Mouse (Mus musculus) midbrain, postnatal 0 days (tissue): ENCODE measurements around the gene Tmem169. TPM values are rescaled to one million over a fixed set of nuclear protein-coding genes. Genes with fewer than 3 reads are reported as not detected.

Experiments
- ATAC-seq: fragments of 200-750 bp; cut with Nextera tagmentation; 2 replicates; pipeline ENCODE4 v1.8.0; 2017; ENCODE audit warnings: moderate number of reproducible peaks, mild to moderate bottlenecking, moderate TSS enrichment, moderate library complexity; ENCODE audit not compliant: low FRiP score
- DNase-seq: peaks from one replicate; pipeline ENCODE4 v3.0.0-alpha.2; 2015; ENCODE audit warnings: low spot score
- H3K27ac ChIP-seq: fragments of 300-500 bp; sonication (generic); 2 replicates; pipeline ENCODE4 v1.5.1; 2014; ENCODE audit warnings: low read depth, mild to moderate bottlenecking, low read length, mixed read lengths
- H3K27me3 ChIP-seq: fragments of 300-500 bp; sonication (generic); 2 replicates; pipeline ENCODE4 v1.6.1; 2014; ENCODE audit warnings: low read length, control low read depth, mixed read lengths; ENCODE audit not compliant: insufficient read depth
- H3K36me3 ChIP-seq: fragments of 300-500 bp; sonication (generic); 2 replicates; pipeline ENCODE4 v1.6.1; 2014; ENCODE audit warnings: low read length, control low read depth, mixed read lengths; ENCODE audit not compliant: insufficient read depth
- H3K4me1 ChIP-seq: fragments of 300-500 bp; sonication (generic); 2 replicates; pipeline ENCODE4 v1.6.1; 2014; ENCODE audit warnings: mild to moderate bottlenecking, control low read depth, antibody characterized with exemption, low read length, mixed read lengths; ENCODE audit not compliant: insufficient read depth
- H3K4me2 ChIP-seq: fragments of 300-500 bp; sonication (generic); 2 replicates; pipeline ENCODE4 v1.6.1; 2014; ENCODE audit warnings: low read depth, mild to moderate bottlenecking, low read length, mixed read lengths; ENCODE audit not compliant: poor library complexity, severe bottlenecking
- H3K4me3 ChIP-seq: fragments of 300-500 bp; sonication (generic); 2 replicates; pipeline ENCODE4 v1.5.1; 2014; ENCODE audit warnings: low read depth, mild to moderate bottlenecking, low read length, moderate library complexity
- H3K9ac ChIP-seq: fragments of 300-500 bp; sonication (generic); replicated peaks from 2 replicates; pipeline ENCODE4 v1.6.1; 2014; ENCODE audit warnings: mild to moderate bottlenecking, low read length, moderate library complexity, mixed read lengths; ENCODE audit not compliant: poor library complexity, severe bottlenecking
- H3K9me3 ChIP-seq: fragments of 300-500 bp; sonication (generic); 2 replicates; pipeline ENCODE4 v1.6.1; 2016; ENCODE audit warnings: low read length, control low read depth
- CTCF ChIP-seq: IDR thresholded peaks from 2 replicates; pipeline ENCODE4 v1.5.1; 2016; ENCODE audit warnings: antibody characterized with exemption, mild to moderate bottlenecking
- WGBS: fragments of 180-500 bp; shearing (Covaris S2); extraction: QIAGEN DNeasy Blood & Tissue Kit; methylation state at CpG from one replicate; pipeline ENCODE4 v1.1.7; 2014; 5-methylcytosine and 5-hydroxymethylcytosine counted together
- polyA plus RNA-seq: library from polyadenylated mRNA; unstranded; fragments of >200 nt; fragmentation: Nextera tagmentation; extraction: Ambion mirVana; gene quantifications from 2 replicates; pipeline ENCODE4 v1.2.1, GENCODE M21; 2015
- total RNA-seq: library from RNA; depleted of rRNA; stranded (reverse); fragments of >200 nt; gene quantifications from 2 replicates; pipeline ENCODE4 v1.2.3, GENCODE M21; 2014; rRNA removed

Tmem169 gene
- total and polyA plus RNA-seq, 2 experiments from 2014 or later, result 34.1 to 37.3 TPM

DNA sequence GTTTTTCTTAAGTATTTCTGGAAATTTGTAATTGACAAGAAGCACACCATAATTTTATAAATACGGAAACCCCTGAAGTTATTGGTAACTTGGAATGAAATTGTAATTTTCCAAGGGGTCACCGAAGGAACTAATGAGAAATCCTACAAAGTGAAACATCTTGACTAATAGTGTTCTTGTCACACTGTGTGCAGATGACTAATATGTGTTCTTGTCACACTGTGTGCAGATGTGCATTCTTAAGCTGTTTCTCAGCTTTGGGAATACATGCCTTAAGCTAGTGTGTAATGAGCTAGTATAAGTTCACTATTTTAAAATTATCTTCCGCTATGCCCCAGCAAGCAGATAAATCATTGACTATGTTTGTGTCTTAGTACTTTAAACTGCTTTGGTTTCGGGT is 39.1 kb downstream of the Tmem169 start:
- H3K9ac ChIP-seq, result no peak overlapping the region
- H3K9me3 ChIP-seq, result no peaks in the 10 kb centered on the region
- no peaks in the 10 kb centered on the region for H3K4me1 ChIP-seq
- no peak overlapping the region for H3K4me2 ChIP-seq
- H3K27me3 ChIP-seq, result no peaks in the 10 kb centered on the region
- no peak for TF ChIP-seq CTCF
- peaks cover 8% of the 10 kb centered on the region; the same call in 1 of the 2 replicates for H3K36me3 ChIP-seq
- no peak overlapping the region for H3K27ac ChIP-seq
- 95% methylated on average over 4 of the region's 4 CpGs for WGBS
- no peak overlapping the region for H3K4me3 ChIP-seq
- no peak for ATAC-seq
- no peak for DNase-seq

DNA sequence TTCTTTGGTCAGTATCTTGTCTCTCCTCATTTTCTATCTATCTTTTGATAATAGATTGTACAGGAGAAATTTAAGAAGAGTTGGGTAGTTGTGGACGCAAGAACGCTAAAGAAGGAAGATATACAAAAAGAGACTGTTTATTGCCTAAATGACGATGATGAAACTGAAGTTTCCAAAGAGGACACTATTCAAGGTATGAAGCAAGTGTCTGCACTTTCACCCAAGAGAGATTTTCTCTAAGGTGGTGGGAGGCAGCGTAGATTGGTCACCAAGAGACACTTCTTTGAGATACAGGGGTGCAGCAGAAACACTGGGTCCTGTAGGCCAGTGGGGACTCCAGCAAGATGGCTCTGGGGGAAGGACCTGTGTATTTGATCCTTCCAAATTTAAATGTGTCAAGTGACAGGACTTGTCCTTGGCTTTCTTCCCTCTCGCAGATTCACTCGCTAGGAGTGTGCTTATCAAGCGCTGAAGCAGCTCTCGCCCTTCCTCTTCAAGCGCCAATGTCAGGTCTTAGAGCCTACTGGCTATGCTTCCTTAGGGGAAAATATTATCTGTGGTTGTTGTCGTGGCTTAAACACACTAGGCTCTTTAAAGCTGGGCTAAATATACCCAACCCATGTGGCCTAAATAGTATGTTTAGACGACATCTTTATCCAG is 42.1 kb downstream of the Tmem169 start:
- H3K36me3 ChIP-seq, result peaks cover 8% of the 10 kb centered on the region; the same call in 1 of the 2 replicates
- no peaks in the 10 kb centered on the region for H3K4me1 ChIP-seq
- TF ChIP-seq CTCF, result no peak
- H3K4me2 ChIP-seq, result no peak overlapping the region
- 93% methylated on average over 11 of the region's 11 CpGs for WGBS
- no peak overlapping the region for H3K9ac ChIP-seq
- no peak overlapping the region for H3K4me3 ChIP-seq
- no peak for DNase-seq
- no peaks in the 10 kb centered on the region for H3K9me3 ChIP-seq
- no peak overlapping the region for H3K27ac ChIP-seq
- no peaks in the 10 kb centered on the region for H3K27me3 ChIP-seq
- ATAC-seq, result no peak

DNA sequence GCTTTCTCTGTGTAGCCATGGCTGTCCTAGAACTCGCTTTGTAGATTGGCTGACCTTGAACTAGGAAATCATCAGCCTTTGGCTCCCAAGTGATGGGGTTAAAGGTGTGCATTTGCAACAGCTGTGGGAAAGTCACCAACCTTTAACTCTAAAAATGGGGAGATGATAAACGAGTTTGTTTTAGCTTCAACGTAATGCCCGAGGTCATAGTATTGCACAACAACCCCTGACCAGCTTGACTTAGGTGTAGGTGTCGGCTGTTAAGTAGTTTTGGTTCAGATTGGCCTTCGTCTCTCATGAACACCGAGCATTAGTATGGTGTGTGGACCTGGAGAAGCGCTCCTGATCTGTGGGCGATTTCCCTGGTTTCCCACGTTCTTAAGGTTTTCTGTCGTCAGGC is 50.6 kb downstream of the Tmem169 start:
- Histone ChIP-seq H3K9ac (no peak overlapping the region), H3K4me1 (no peaks in the 10 kb centered on the region), H3K4me2 (no peak overlapping the region), H3K27ac (no peak overlapping the region), H3K36me3 (peaks cover 6% of the 10 kb centered on the region; the same call in 1 of the 2 replicates), H3K4me3 (no peak overlapping the region), H3K27me3 (no peaks in the 10 kb centered on the region), H3K9me3 (no peaks in the 10 kb centered on the region)
- no peak for TF ChIP-seq CTCF
- ATAC-seq (no peak), DNase-seq (no peak)
- WGBS, result 95% methylated on average over 11 of the region's 11 CpGs

DNA sequence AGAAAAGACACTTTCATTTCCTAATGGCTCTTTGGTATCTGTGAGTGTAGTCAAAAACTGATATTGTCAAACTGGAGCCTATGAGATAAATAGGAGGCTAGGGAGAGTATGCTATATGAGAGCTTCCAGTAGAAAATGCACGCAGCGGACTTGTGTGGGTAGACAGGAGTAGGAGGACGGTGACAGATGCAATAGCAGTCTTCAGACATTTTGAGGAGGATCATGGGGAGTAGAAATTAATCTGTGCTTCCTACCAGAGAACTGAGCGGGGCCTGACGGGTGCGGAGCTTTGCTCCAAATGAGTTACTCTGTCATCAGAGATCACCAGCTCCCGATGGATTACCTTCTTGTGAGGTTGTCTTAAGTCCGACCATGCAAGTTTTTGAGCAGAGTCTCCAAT is 52.6 kb downstream of the Tmem169 start:
- Histone ChIP-seq H3K36me3 (peaks cover 12% of the 10 kb centered on the region; the same call in 1 of the 2 replicates), H3K27ac (no peak overlapping the region), H3K4me2 (no peak overlapping the region), H3K27me3 (no peaks in the 10 kb centered on the region), H3K4me1 (no peaks in the 10 kb centered on the region), H3K9me3 (no peaks in the 10 kb centered on the region), H3K4me3 (no peak overlapping the region), H3K9ac (no peak overlapping the region)
- no peak for ATAC-seq
- DNase-seq, result no peak
- no peak for TF ChIP-seq CTCF
- WGBS, result 93% methylated on average over 8 of the region's 8 CpGs

DNA sequence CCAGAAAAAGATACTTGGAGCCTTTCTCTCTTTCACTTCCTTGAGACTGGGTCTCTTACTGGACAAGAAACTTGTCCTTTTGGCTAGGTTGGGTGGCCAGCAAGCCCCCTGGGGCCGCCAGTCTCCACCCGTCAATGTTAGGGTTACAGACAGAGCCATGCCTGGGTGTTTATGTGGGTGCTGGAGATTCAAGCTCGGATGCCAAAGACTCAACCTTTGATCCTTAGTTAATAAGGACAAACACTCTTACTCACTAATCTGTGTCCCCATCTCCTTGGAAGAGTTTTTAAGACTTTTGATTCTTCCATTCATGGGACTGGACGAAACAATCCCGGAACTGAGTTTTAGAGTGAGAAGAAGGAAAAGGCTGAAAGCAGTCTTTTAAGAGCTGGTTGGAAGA is 54.2 kb downstream of the Tmem169 start:
- Histone ChIP-seq H3K9me3 (no peaks in the 10 kb centered on the region), H3K4me2 (no peak overlapping the region), H3K4me3 (no peak overlapping the region), H3K9ac (no peak overlapping the region), H3K27me3 (no peaks in the 10 kb centered on the region), H3K27ac (no peak overlapping the region), H3K36me3 (peaks cover 12% of the 10 kb centered on the region; the same call in 1 of the 2 replicates), H3K4me1 (no peaks in the 10 kb centered on the region)
- no peak for TF ChIP-seq CTCF
- 93% methylated on average over 5 of the region's 5 CpGs for WGBS
- ATAC-seq (no peak), DNase-seq (no peak)

DNA sequence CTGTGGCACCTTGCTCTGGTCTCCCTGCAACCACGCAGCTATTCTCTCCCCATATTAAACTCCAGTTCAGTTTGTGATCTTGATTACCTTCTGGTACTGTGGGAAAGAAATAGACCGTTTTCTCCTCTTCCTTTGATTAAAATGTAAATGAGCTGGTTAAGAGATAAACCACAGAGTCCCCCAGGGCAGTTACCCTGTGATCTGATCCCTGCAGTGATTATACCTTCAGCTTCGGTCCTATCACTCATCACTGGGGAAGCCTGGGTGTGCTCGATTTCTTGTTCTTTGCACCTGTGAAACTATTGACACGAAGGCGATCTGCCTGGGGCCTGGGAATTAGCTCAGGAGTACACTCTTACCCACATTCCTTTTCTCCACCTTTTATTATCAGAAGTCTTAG is 63.7 kb downstream of the Tmem169 start:
- H3K27ac ChIP-seq, result no peak overlapping the region

More for the DNA sequence above, 63.7 kb downstream of the Tmem169 start:
- Histone ChIP-seq H3K4me1 (no peaks in the 10 kb centered on the region), H3K4me2 (no peak overlapping the region), H3K36me3 (0 out of 2 replicates have a peak, but pooled peaks cover 7% of the 10 kb centered on the region), H3K9me3 (no peaks in the 10 kb centered on the region), H3K4me3 (no peak overlapping the region), H3K9ac (no peak overlapping the region), H3K27me3 (no peaks in the 10 kb centered on the region)
- DNase-seq, result no peak
- WGBS, result 64% methylated on average over 6 of the region's 6 CpGs
- ATAC-seq, result no peak
- no peak for TF ChIP-seq CTCF

Other genes with a start within 250 kb of the Tmem169 start
- gene Mreg, start 72.1 kb upstream of the Tmem169 start, total RNA-seq, result 1.7 and 2.4 TPM in 2 replicates
- gene Mreg, start 72.1 kb upstream of the Tmem169 start, polyA plus RNA-seq, result 2.1 and 2.3 TPM in 2 replicates
- gene Pecr, start 55 bp upstream of the Tmem169 start, total RNA-seq, result 0.66 and 2.7 TPM in 2 replicates
- 8.9 and 10.2 TPM in 2 replicates for gene Pecr, start 55 bp upstream of the Tmem169 start, polyA plus RNA-seq
- gene Xrcc5, start 23.1 kb downstream of the Tmem169 start, total RNA-seq, result 7.7 and 8.3 TPM in 2 replicates
- gene Xrcc5, start 23.1 kb downstream of the Tmem169 start, polyA plus RNA-seq, result 10.5 and 11.1 TPM in 2 replicates